Mouse (Mus musculus) brain, embryonic 14.5 days (tissue): ENCODE results near the gene Stxbp1.

Experiments used
- CTCF ChIP-seq: fragments of 200-500 bp; IDR thresholded peaks from 2 replicates; pipeline ENCODE4 v1.5.1; 2012; ENCODE audit warnings: inconsistent platforms, mild to moderate bottlenecking, moderate library complexity, borderline replicate concordance; ENCODE audit not compliant: insufficient read depth, insufficient read length; ENCODE audit errors: extremely low read depth
- POLR2A ChIP-seq: fragments of 200-500 bp; IDR thresholded peaks from 2 replicates; pipeline ENCODE4 v1.6.1; 2012; ENCODE audit warnings: mild to moderate bottlenecking, inconsistent platforms, borderline replicate concordance; ENCODE audit not compliant: poor library complexity, insufficient read depth, insufficient read length, severe bottlenecking; ENCODE audit errors: extremely low read depth

DNA sequence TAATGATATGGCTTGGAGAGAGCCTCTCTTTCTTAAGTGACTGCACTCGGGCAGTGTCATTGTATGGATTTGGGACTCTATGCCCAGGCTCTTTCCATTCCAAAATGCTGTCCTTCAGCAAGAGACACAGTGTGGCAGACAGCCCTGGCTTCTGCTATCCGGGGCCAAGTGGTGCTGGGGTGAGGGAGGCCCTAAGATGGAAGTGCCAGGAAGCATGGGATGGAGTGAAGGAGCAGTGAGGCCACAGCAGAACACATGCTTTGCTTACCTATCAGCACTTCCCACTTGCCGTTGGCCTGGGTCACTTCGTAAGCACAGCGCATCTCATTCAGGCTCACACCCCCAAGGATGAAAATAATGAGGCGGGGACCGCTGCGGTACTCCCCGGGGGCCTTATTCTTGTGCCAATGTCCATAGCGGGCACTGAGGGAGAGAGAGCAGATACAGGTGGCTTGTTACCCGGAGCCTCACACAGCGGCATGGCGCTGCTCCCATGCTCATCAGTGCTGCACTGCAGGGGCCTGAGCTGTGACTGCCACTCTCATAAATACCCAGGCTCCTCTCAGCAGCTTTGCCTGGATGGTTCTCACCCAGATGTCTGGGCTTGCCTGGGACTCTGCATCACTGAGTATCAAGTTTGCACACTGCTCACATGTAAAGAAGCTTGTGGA is 51.2 kb downstream of the Stxbp1 start:
- no peak for TF ChIP-seq POLR2A
- no peak for TF ChIP-seq CTCF
